Mouse (Mus musculus) embryonic fibroblast, embryonic 13.5 days (primary cell): ENCODE results near the gene Ccdc7a.

Source experiments
- CTCF ChIP-seq: IDR thresholded peaks from 2 replicates; pipeline ENCODE4 v1.5.1; 2011; ENCODE audit warnings: mild to moderate bottlenecking, control low read depth, low read length, moderate library complexity, borderline replicate concordance; ENCODE audit not compliant: insufficient read depth
- POLR2A ChIP-seq: IDR thresholded peaks from 2 replicates; pipeline ENCODE4 v1.6.1; 2011; ENCODE audit warnings: low read depth, mild to moderate bottlenecking, control low read depth, low read length, moderate library complexity

DNA sequence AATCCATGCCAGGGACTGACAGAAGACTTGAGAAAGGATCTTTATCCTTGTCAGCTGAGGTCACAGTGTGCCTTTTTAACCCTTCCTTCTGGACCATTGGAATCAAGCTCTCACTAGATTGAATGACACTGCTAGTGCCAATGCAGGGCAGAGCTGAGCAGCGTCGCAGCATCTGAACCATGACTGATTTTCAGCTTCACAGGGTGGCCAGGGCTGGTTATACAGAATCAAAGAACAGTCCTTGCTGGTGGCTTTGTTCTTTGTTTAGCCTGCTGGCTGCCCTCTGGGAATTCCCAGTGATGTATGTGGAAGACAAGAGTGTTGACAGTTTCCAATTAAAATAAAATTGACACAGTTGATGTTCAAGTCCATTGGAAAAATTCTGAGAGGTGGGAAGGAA, 333.1 kb downstream of the Ccdc7a start:
- TF ChIP-seq CTCF (no peak), POLR2A (no peak)
